In genomic region chr8:126972102-126972501, GRCm38 (mm10) we compare ENCODE assay signal across 10 mouse cellular contexts.
"Had no signal": no experiment of that assay in that cellular context is flagged by ENCODE, and none has a peak within 500 bp of the region (broad histone marks: within the 10 kb centered on the region; RNA-seq: fewer than 3 reads in every experiment).

No protein-coding gene starts in this region.

- H3K27ac ChIP-seq: liver, embryonic 15.5 days; neural tube, embryonic 12.5 days had no signal

- DNase-seq: kidney, adult 18-20 months; kidney, postnatal 14 days; lung, adult 2 months; lung, postnatal 36 days; midbrain, embryonic 14.5 days; thymus, adult 2 months; thymus, postnatal 25 days had no signal

- H3K27me3 ChIP-seq: stomach, embryonic 15.5 days had no signal

- H3K9me3 ChIP-seq: liver, embryonic 15.5 days; neural tube, embryonic 12.5 days; stomach, embryonic 15.5 days had no signal
